Mouse (Mus musculus) heart, adult 2 months (tissue): ENCODE measurements around the gene Rnaseh2a.
A peak's percentile ranks its signal among the peaks of the same experiment; 100 is the strongest.

Experiments
- CTCF ChIP-seq: fragments of 200-600 bp; IDR thresholded peaks from 2 replicates; pipeline ENCODE4 v1.8.1; 2022; ENCODE audit warnings: antibody characterized with exemption, mild to moderate bottlenecking, moderate library complexity
- POLR2A ChIP-seq: fragments of 200-500 bp; IDR thresholded peaks from 2 replicates; pipeline ENCODE4 v1.6.1; 2011; ENCODE audit warnings: mild to moderate bottlenecking, low read depth, low read length, control low read depth; ENCODE audit not compliant: insufficient read depth

DNA sequence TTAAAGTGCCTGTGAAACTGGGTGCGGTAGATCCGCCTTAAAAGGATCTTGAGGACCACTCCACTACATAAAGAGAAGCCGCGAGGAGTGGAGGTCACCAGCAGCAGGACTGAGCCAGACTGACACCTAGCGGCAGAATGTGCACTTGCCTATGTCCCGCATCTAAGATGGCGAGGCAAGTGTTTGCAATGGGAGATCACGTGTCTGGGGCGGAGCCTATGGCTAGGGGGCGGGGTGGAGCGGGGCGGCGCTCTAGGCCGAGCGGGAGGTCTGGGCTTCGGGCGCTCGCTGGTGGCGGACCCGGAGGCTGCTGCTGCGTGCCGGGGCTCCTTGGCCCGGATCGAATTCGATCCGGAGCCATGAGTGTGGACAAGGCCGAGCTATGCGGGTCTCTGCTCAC, 20.8 kb upstream of the Rnaseh2a start, which contains the start of gene Hook2:
- TF ChIP-seq POLR2A (peak; percentile 87), CTCF (peak; percentile 63)
